13 mouse cellular contexts compared by ENCODE assay signal in genomic region chr6:34334673-34335072, GRCm38 (mm10).
"Had no signal": no experiment of that assay in that cellular context is flagged by ENCODE, and none has a peak within 500 bp of the region (broad histone marks: within the 10 kb centered on the region; RNA-seq: fewer than 3 reads in every experiment).

No protein-coding gene starts in this region.

- H3K9me3 ChIP-seq: limb, embryonic 10.5 days; liver, embryonic 15.5 days; megakaryocyte, embryonic 14.5 days; midbrain, embryonic 15.5 days; neural tube, embryonic 13.5 days had no signal

- H3K9ac ChIP-seq: liver, embryonic 15.5 days; midbrain, embryonic 15.5 days; neural tube, embryonic 13.5 days had no signal

- H3K27me3 ChIP-seq: liver, embryonic 15.5 days; midbrain, embryonic 15.5 days; neural tube, embryonic 13.5 days had no signal

- H3K4me3 ChIP-seq: left cerebral cortex, adult 2 months; limb, embryonic 10.5 days; liver, embryonic 15.5 days; megakaryocyte, embryonic 14.5 days; midbrain, embryonic 15.5 days; neural tube, embryonic 13.5 days had no signal

- DNase-seq: right cerebral cortex, postnatal 25 days; thymus, postnatal 14 days had no signal

- H3K4me2 ChIP-seq: liver, embryonic 11.5 days; liver, embryonic 15.5 days; midbrain, embryonic 11.5 days; midbrain, embryonic 15.5 days; neural tube, embryonic 13.5 days had no signal

- H3K36me3 ChIP-seq: limb, embryonic 10.5 days; liver, embryonic 15.5 days; midbrain, embryonic 15.5 days; neural tube, embryonic 13.5 days had no signal

- H3K4me1 ChIP-seq: limb, embryonic 10.5 days; liver, embryonic 15.5 days; midbrain, embryonic 15.5 days; neural tube, embryonic 13.5 days had no signal

- ATAC-seq: intestine, embryonic 16.5 days; midbrain, embryonic 15.5 days had no signal

- H3K27ac ChIP-seq: kidney, postnatal 0 days; left cerebral cortex, adult 2 months; limb, embryonic 10.5 days; liver, embryonic 15.5 days; macrophage; midbrain, embryonic 15.5 days; neural tube, embryonic 13.5 days had no signal
